Mouse (Mus musculus) adipocyte (in vitro differentiated cells): ENCODE measurements around the gene Zkscan5.
"Not testable (repeated sequence)": the region's sequence is repeated elsewhere in the genome, so short reads cannot be mapped to it uniquely, and the experiment has no call there.

Source experiments
- DNase-seq: peaks from one replicate; pipeline ENCODE4 v3.0.0-alpha.2; 2016; ENCODE audit warnings: low spot score

The Zkscan5 gene

GRCm38 (mm10) chr5:145203936-145204691, at the start of gene Zkscan5:
Gene Zkscan5, plus strand, starts transcription at chr5:145204562.
- DNase-seq = peak; percentile 99

GRCm38 (mm10) chr5:145161361-145161760, 43.0 kb upstream of the Zkscan5 start:
- no peak for DNase-seq

- DNase-seq = no peak
These were observed 39.7 kb upstream of the Zkscan5 start for GRCm38 (mm10) chr5:145164710-145165109.

- no peak for DNase-seq
These were observed 39.2 kb upstream of the Zkscan5 start for GRCm38 (mm10) chr5:145165184-145165583.

GRCm38 (mm10) chr5:145166536-145167305, 37.6 kb upstream of the Zkscan5 start, which contains the start of the genes Ptcd1 and Cpsf4:
Gene Ptcd1, minus strand, starts transcription at chr5:145167108.
Gene Cpsf4, plus strand, starts transcription at chr5:145167213.
- peak; percentile 98 for DNase-seq

GRCm38 (mm10) chr5:145167306-145167661, 37.1 kb upstream of the Zkscan5 start:
- peak; percentile 44 for DNase-seq

- no peak for DNase-seq
These were observed 25.8 kb upstream of the Zkscan5 start for GRCm38 (mm10) chr5:145178461-145178980.

- no peak for DNase-seq
These were observed 19.1 kb upstream of the Zkscan5 start for GRCm38 (mm10) chr5:145185244-145185643.

GRCm38 (mm10) chr5:145189416-145189815, 14.9 kb upstream of the Zkscan5 start:
- DNase-seq = no peak

GRCm38 (mm10) chr5:145190373-145190772, 14.0 kb upstream of the Zkscan5 start:
- peak; percentile 33 for DNase-seq

- peak; percentile 89 for DNase-seq
These were observed 13.2 kb upstream of the Zkscan5 start for GRCm38 (mm10) chr5:145190875-145191798.

- no peak for DNase-seq
These were observed 12.4 kb upstream of the Zkscan5 start, which contains the start of gene Atp5j2 for GRCm38 (mm10) chr5:145191962-145192361. Gene Atp5j2, minus strand, starts transcription at chr5:145192062.

GRCm38 (mm10) chr5:145200387-145200786, 4.0 kb upstream of the Zkscan5 start:
- DNase-seq = no peak

GRCm38 (mm10) chr5:145201321-145201991, 2.9 kb upstream of the Zkscan5 start, which contains the start of gene Zkscan14:
Gene Zkscan14, minus strand, starts transcription at chr5:145201868.
- DNase-seq = peak; percentile 90

- DNase-seq = no peak
These were observed 1.9 kb upstream of the Zkscan5 start for GRCm38 (mm10) chr5:145202446-145202845.

GRCm38 (mm10) chr5:145205041-145205440, 679 bp downstream of the Zkscan5 start:
- DNase-seq = peak; percentile 38

GRCm38 (mm10) chr5:145207385-145207784, 3.0 kb downstream of the Zkscan5 start:
- no peak for DNase-seq

- DNase-seq = no peak
These were observed 3.6 kb downstream of the Zkscan5 start for GRCm38 (mm10) chr5:145207954-145208353.

GRCm38 (mm10) chr5:145208391-145208790, 4.0 kb downstream of the Zkscan5 start:
- not testable (repeated sequence) for DNase-seq

GRCm38 (mm10) chr5:145211340-145211739, 7.0 kb downstream of the Zkscan5 start:
- no peak for DNase-seq

- DNase-seq = no peak
These were observed 7.9 kb downstream of the Zkscan5 start for GRCm38 (mm10) chr5:145212216-145212615.
